Mouse (Mus musculus): ENCODE data around the gene Sik3.

- TF ChIP-seq CTCF (IDR thresholded peaks at IDR 0.05) (no peak), EP300 (IDR thresholded peaks at IDR 0.05) (no peak)
Observed at GRCm38 (mm10) chr9:46216744-46217470, 204.3 kb downstream of the Sik3 start.

Measured in lung, postnatal 0 days (tissue).